Mouse (Mus musculus) cerebellum, adult 9-11 months (tissue): Measurements from ENCODE around the gene Pfn3.
A peak's percentile ranks its signal among the peaks of the same experiment; 100 is the strongest.

ENCODE experiments used
- DNase-seq: peaks from one replicate; pipeline ENCODE4 v3.0.0; 2022

Pfn3 gene

GRCm38 (mm10) chr13:55391626-55392029, 23.4 kb downstream of the Pfn3 start:
- no peak for DNase-seq

- no peak for DNase-seq
Measured at GRCm38 (mm10) chr13:55390644-55391043, 24.4 kb downstream of the Pfn3 start.

- no peak for DNase-seq
Measured at GRCm38 (mm10) chr13:55381790-55382189, 33.2 kb downstream of the Pfn3 start.

GRCm38 (mm10) chr13:55378907-55379580, 36.0 kb downstream of the Pfn3 start:
- no peak for DNase-seq

- DNase-seq, result no peak
Measured at GRCm38 (mm10) chr13:55375877-55376276, 39.2 kb downstream of the Pfn3 start.

- DNase-seq, result no peak
Measured at GRCm38 (mm10) chr13:55374206-55374924, 40.7 kb downstream of the Pfn3 start.

GRCm38 (mm10) chr13:55371740-55372139, 43.3 kb downstream of the Pfn3 start:
- no peak for DNase-seq

- DNase-seq, result peak; percentile 49
Measured at GRCm38 (mm10) chr13:55371007-55371681, 43.9 kb downstream of the Pfn3 start.

- DNase-seq, result no peak
Measured at GRCm38 (mm10) chr13:55370234-55370633, 44.8 kb downstream of the Pfn3 start.

- no peak for DNase-seq
Measured at GRCm38 (mm10) chr13:55369531-55370114, 45.4 kb downstream of the Pfn3 start, which contains the start of gene Rgs14. Gene Rgs14 (plus strand): TSS chr13:55369732.

GRCm38 (mm10) chr13:55368401-55368800, 46.6 kb downstream of the Pfn3 start:
- DNase-seq, result no peak
